Mouse (Mus musculus) right cerebral cortex, postnatal 10 days (tissue): ENCODE measurements around the gene Gm20837.
"Not testable (repeated sequence)": the region's sequence is repeated elsewhere in the genome, so short reads cannot be mapped to it uniquely, and the experiment has no call there.

Experiments used
- DNase-seq, 2 experiments: peaks; one replicate each; pipeline ENCODE4 v3.0.0; 2021; ENCODE audit warnings: low spot score in 2 of 2

The Gm20837 gene

DNA sequence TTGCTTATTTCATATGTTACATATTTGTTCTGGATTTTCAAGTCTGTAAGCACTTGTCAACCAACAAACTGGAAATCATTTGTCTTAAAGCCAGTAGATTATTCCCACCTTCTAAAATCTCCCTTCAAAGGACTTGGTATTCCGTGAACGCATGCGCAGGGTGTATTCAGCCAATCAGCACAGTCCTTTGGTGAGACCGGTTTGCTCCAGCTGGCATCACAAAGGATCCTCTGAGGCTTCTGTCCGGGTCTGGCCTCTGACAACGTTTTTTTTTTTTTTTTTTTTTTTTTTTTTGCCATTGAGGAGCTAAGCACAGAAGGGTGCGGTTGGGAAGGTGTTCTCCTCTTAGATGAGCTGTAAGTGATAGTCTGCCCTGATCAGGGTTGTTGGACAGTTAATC is at the start of gene Gm20837:
TSS of gene Gm20837 (plus strand) at position 301 of the 400 bp plus-strand sequence.
- DNase-seq = not testable (repeated sequence)
